Comparison of ENCODE assay signal across 26 mouse cellular contexts in the genomic region with DNA sequence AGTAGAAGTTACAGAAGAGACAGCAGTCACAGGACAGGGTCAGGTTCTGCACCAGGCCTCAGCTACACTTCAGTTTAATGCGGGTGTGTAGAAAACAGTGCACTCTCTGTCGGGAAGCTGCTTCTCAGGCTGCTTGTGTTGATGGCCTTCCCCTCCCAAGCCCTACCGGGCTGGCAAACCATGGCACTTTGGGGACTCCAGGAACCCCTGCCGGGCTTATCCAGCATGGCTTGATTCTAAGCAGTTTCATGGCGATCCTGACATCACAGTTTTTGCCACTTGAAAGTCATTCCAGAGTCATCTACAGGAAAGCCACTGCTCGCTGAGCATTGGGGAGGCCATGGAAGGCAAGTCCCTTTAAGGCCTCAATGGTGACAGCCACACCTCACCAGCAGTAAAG.
DNase-seq lines count a peak whose midpoint lies in the region; ATAC-seq and TF ChIP-seq lines count a peak whose summit lies in the region.
"Had no signal": no experiment of that assay in that cellular context is flagged by ENCODE, and none has a peak within 500 bp of the region (broad histone marks: within the 10 kb centered on the region; RNA-seq: fewer than 3 reads in every experiment).

No protein-coding gene starts in this region.

- TF ChIP-seq CTCF in cerebellum, adult 2 months (IDR thresholded peaks at IDR 0.05; ENCODE audit: borderline replicate concordance, insufficient read depth, low read depth, low read length) = no peak

- 0 out of 2 replicates have a peak, but pooled peaks cover 1% of the 10 kb centered on the region for H3K9me3 ChIP-seq in hindbrain, embryonic 10.5 days
- H3K9me3 ChIP-seq in hindbrain, embryonic 14.5 days (ENCODE audit: control insufficient read depth, low read length) = no peaks in the 10 kb centered on the region
- H3K9me3 ChIP-seq in forebrain, embryonic 12.5 days = peaks cover 2% of the 10 kb centered on the region; the same call in 1 of the 2 replicates
- H3K9me3 ChIP-seq: embryonic facial prominence, embryonic 13.5 days; forebrain, embryonic 13.5 days; forebrain, embryonic 15.5 days had no signal

- DNase-seq in cerebellum, adult 2 months = peak in 1 of 2 experiments; percentile 51
- DNase-seq in cerebellum, postnatal 36 days = peak; percentile 43 to 49
- no peak for DNase-seq in cerebellum, adult 11 months
- no peak for DNase-seq in hindbrain, embryonic 10.5 days (ENCODE audit: low spot score)
- DNase-seq in hindbrain, embryonic 14.5 days (ENCODE audit: low spot score) = no peak
- DNase-seq in brain, adult 2 months (ENCODE audit: low read depth, low spot score) = peak; percentile 26
- DNase-seq: adrenal gland, adult 8-10 months; adrenal gland, postnatal 14 days; adrenal gland, postnatal 36 days; B cell, adult 2 months; cerebellum, adult 8-10 months; cerebellum, adult 9-11 months; embryo, embryonic 11 days; forebrain, postnatal 0 days had no signal

- H3K36me3 ChIP-seq in hindbrain, embryonic 10.5 days = peaks cover 28% of the 10 kb centered on the region
- peaks cover 12% of the 10 kb centered on the region; the same call in 1 of the 2 replicates for H3K36me3 ChIP-seq in hindbrain, embryonic 14.5 days (replicated peaks; ENCODE audit: control insufficient read depth, insufficient read depth)
- H3K36me3 ChIP-seq in forebrain, embryonic 12.5 days (replicated peaks) = peaks cover 4% of the 10 kb centered on the region; the same call in 1 of the 2 replicates

- peak overlapping the region; percentile 82 for H3K27ac ChIP-seq in cerebellum, adult 2 months (ENCODE audit: insufficient read depth, low read length)
- peak overlapping the region; percentile 29; the same call in 1 of the 2 replicates for H3K27ac ChIP-seq in hindbrain, embryonic 10.5 days
- no peak overlapping the region for H3K27ac ChIP-seq in hindbrain, embryonic 14.5 days
- H3K27ac ChIP-seq in forebrain, embryonic 12.5 days = no peak overlapping the region
- H3K27ac ChIP-seq: embryonic facial prominence, embryonic 13.5 days; embryonic facial prominence, embryonic 15.5 days; forebrain, embryonic 10.5 days; forebrain, embryonic 13.5 days; forebrain, embryonic 15.5 days had no signal

- no peak overlapping the region for H3K9ac ChIP-seq in hindbrain, embryonic 14.5 days
- no peak overlapping the region for H3K9ac ChIP-seq in forebrain, embryonic 12.5 days
- H3K9ac ChIP-seq: embryonic facial prominence, embryonic 13.5 days; embryonic facial prominence, embryonic 15.5 days; forebrain, embryonic 13.5 days; forebrain, embryonic 15.5 days; forebrain, postnatal 0 days had no signal

- no peaks in the 10 kb centered on the region for H3K27me3 ChIP-seq in cerebellum, adult 2 months (ENCODE audit: control insufficient read depth, insufficient read depth, low read length)
- no peaks in the 10 kb centered on the region for H3K27me3 ChIP-seq in hindbrain, embryonic 10.5 days (ENCODE audit: insufficient read depth, poor library complexity, severe bottlenecking)
- H3K27me3 ChIP-seq in hindbrain, embryonic 14.5 days (ENCODE audit: control insufficient read depth, insufficient read depth, low read length) = no peaks in the 10 kb centered on the region
- H3K27me3 ChIP-seq in forebrain, embryonic 12.5 days = no peaks in the 10 kb centered on the region
- H3K27me3 ChIP-seq: CH12.LX; embryonic facial prominence, embryonic 13.5 days; embryonic facial prominence, embryonic 15.5 days; forebrain, embryonic 13.5 days; forebrain, embryonic 15.5 days; Patski had no signal

- no peak overlapping the region for H3K4me2 ChIP-seq in hindbrain, embryonic 14.5 days (replicated peaks)
- H3K4me2 ChIP-seq in forebrain, embryonic 12.5 days = no peak overlapping the region
- H3K4me2 ChIP-seq: embryonic facial prominence, embryonic 13.5 days; embryonic facial prominence, embryonic 15.5 days; forebrain, embryonic 13.5 days; forebrain, embryonic 15.5 days had no signal

- peaks cover 26% of the 10 kb centered on the region for H3K4me1 ChIP-seq in cerebellum, adult 2 months (ENCODE audit: control insufficient read depth, insufficient read depth, low read length)
- H3K4me1 ChIP-seq in hindbrain, embryonic 10.5 days (replicated peaks) = 0 out of 2 replicates have a peak, but pooled peaks cover 4% of the 10 kb centered on the region
- no peaks in the 10 kb centered on the region for H3K4me1 ChIP-seq in hindbrain, embryonic 14.5 days (replicated peaks; ENCODE audit: control insufficient read depth, insufficient read depth, low read length)
- no peaks in the 10 kb centered on the region for H3K4me1 ChIP-seq in forebrain, embryonic 12.5 days
- H3K4me1 ChIP-seq: forebrain, embryonic 10.5 days; forebrain, embryonic 13.5 days; forebrain, embryonic 15.5 days had no signal

- ATAC-seq in cerebellum, adult (ENCODE audit: insufficient number of reproducible peaks, low FRiP score, low TSS enrichment) = no peak
- no peak for ATAC-seq in hindbrain, embryonic 14.5 days (ENCODE audit: low FRiP score)
- ATAC-seq in forebrain, embryonic 12.5 days (ENCODE audit: low FRiP score) = no peak
- ATAC-seq: activated CD4-positive, CD25-positive, alpha-beta regulatory T cell, adult 4 months; CD4-positive, CD25-positive, alpha-beta regulatory T cell, adult 4 months; forebrain, embryonic 13.5 days; forebrain, embryonic 15.5 days; forebrain, postnatal 0 days; Patski had no signal

- no peak overlapping the region for H3K4me3 ChIP-seq in cerebellum, adult 2 months (replicated peaks; ENCODE audit: insufficient read depth, low read depth, low read length)
- no peak overlapping the region for H3K4me3 ChIP-seq in hindbrain, embryonic 10.5 days
- H3K4me3 ChIP-seq in hindbrain, embryonic 14.5 days (replicated peaks; ENCODE audit: low read length) = no peak overlapping the region
- H3K4me3 ChIP-seq in forebrain, embryonic 12.5 days (replicated peaks) = no peak overlapping the region
- H3K4me3 ChIP-seq: embryonic facial prominence, embryonic 13.5 days; embryonic facial prominence, embryonic 15.5 days; erythroblast, embryonic 14.5 days; forebrain, embryonic 10.5 days; forebrain, embryonic 13.5 days; forebrain, embryonic 15.5 days had no signal

- no peak for TF ChIP-seq POLR2A in cerebellum, adult 2 months (IDR thresholded peaks at IDR 0.05; ENCODE audit: borderline replicate concordance, insufficient read depth, low read length)

- 20% methylated on average over 6 of the region's 6 CpGs for WGBS in cerebellum, adult 2 months
- WGBS in hindbrain, embryonic 10.5 days = 83% methylated on average over 6 of the region's 6 CpGs
- 83% methylated on average over 6 of the region's 6 CpGs for WGBS in hindbrain, embryonic 14.5 days
- WGBS in forebrain, embryonic 12.5 days = 79% methylated on average over 6 of the region's 6 CpGs

Comparison
In these comparisons a context has a peak if more than half of its experiments do, and no peak if none do; other contexts are left out.
1. DNase-seq: peak in cerebellum, postnatal 36 days (2 of 2) and brain, adult 2 months (single experiment); none in cerebellum, adult 11 months (single experiment), hindbrain, embryonic 10.5 days (single experiment) and hindbrain, embryonic 14.5 days (single experiment).
2. H3K27ac ChIP-seq: peak in cerebellum, adult 2 months (single experiment) and hindbrain, embryonic 10.5 days (single experiment); none in hindbrain, embryonic 14.5 days (single experiment) and forebrain, embryonic 12.5 days (single experiment).